Mouse (Mus musculus): ENCODE results near the gene Adamts15.

The Adamts15 gene

DNA sequence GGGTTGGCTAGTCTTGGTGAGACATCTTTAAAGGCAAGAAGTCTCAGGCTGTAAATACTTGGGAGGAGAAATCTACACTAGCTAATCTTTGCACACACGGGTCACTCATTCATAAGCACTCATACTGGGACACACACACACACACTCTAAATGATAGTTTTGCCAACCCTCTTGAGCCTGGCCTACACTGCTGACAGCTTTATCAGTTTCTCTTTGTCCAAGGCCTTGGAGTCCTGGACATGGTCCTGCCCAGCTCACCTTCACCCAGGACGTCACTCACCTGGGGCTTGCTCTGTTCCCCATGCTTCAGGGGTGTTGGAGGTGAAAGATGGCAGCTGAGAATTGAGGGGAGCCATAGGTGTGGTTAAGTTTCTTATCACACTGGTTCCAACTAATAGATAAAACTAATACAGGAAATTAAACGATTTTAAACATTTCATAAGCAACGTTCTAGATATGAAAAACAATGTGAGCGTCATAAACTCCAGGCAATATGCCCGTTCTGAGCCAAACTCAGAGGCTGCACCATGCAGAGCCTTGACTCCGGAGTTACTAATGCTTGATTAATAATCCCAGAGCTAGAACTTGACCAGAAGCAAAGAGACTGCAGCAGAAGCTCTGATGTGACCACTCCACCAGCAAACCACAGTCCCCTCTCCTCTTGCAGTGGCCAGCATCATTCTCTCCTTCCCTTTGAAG is 42.9 kb downstream of the Adamts15 start:
- no peak for DNase-seq

DNA sequence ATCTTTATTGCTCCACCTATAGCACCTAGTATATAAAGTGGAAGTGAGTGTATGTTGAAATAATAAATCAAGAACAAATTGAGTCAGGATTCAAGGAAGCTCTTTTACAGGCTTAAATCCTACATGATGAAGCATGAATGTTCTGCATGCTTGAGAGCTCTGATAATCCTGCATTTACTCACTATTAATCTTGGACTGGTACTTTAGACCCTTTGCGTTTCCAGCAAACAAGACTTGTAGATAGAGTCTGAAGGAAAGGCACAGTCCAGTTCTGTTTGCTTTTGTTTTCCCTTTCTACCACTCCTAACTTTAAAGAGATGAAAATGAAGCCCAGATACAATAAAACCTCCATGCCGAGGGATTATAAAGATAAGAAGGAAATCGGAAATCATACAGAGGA is 45.7 kb downstream of the Adamts15 start:
- DNase-seq, result no peak

GRCm38 (mm10) chr9:30855837-30856236 is 66.4 kb downstream of the Adamts15 start:
- no peak for DNase-seq

DNA sequence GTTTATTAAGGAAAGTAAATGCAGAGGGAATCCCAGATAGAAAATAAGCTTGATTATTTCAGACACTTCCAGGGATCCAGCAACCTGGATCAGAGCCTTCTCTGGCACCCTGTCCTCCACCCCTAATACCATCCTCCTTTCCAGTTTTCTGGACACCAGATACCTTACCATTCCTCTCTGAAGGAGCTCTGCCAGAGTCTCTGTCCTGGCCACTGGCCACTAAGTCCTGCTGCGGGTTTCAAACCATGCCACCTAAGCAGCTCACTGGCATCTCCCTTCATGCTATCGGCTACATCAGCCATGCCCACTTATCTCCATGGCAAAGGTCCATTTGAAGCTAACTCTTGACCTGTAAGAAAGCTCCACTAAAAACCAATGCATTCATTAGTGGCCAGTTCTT is 70.4 kb downstream of the Adamts15 start:
- DNase-seq, result no peak

GRCm38 (mm10) chr9:30849951-30850350 is 72.3 kb downstream of the Adamts15 start:
- peak in 1 of 2 experiments; percentile 15 for DNase-seq

DNA sequence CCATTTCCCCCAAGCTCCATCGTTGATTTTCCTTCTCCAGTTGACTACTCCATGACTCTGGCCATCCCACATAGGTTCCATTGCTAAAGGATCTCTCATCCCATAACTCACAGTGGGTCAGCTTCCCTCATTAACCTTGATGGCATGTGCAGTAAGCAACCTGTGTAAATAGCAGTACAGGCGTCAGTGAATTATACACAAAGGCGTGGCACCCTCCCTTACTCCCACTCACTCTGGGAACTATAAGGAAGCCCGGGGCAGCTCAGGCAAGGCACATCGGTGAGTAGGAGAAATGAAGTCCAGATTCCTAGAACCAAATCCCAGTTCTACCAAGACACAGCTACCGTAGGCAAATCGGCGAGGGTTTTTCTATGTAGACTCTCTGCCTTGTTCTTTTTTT is 72.8 kb downstream of the Adamts15 start:
- DNase-seq, result peak in 1 of 2 experiments; percentile 7

Data from kidney, postnatal 4 days (tissue).